14 mouse cellular contexts compared by ENCODE assay signal in genomic region chr7:36678510-36678909, GRCm38 (mm10). TPM values are rescaled to one million over a fixed set of nuclear protein-coding genes. Genes with fewer than 3 reads are reported as not detected.
A peak's percentile ranks its signal among the peaks of the same experiment; 100 is the strongest.
DNase-seq lines count a peak whose midpoint lies in the region; ATAC-seq lines count a peak whose summit lies in the region.
"Had no signal": no experiment of that assay in that cellular context is flagged by ENCODE, and none has a peak within 500 bp of the region (broad histone marks: within the 10 kb centered on the region; RNA-seq: fewer than 3 reads in every experiment).

No protein-coding gene starts in this region.

- no peak for ATAC-seq in forebrain, embryonic 15.5 days (replicated peaks)
- peak; percentile 23; the same call in 1 of the 2 replicates for ATAC-seq in neural tube, embryonic 11.5 days (ENCODE audit: insufficient read depth, low FRiP score, low TSS enrichment)
- ATAC-seq in hindbrain, embryonic 15.5 days (ENCODE audit: low FRiP score, low read depth): no peak
- no peak for ATAC-seq in monocyte, adult 5-6 weeks (replicated peaks; ENCODE audit: insufficient number of reproducible peaks, low FRiP score, low TSS enrichment, poor library complexity, severe bottlenecking)
- ATAC-seq: liver, embryonic 12.5 days; lung, postnatal 0 days had no signal

- WGBS in forebrain, embryonic 10.5 days: 2% methylated on average over 10 of the region's 10 CpGs
- 2% methylated on average over 10 of the region's 10 CpGs for WGBS in forebrain, embryonic 15.5 days
- WGBS in neural tube, embryonic 11.5 days: 4% methylated on average over 10 of the region's 10 CpGs
- WGBS in hindbrain, embryonic 15.5 days: 5% methylated on average over 10 of the region's 10 CpGs

- DNase-seq in forebrain, embryonic 10.5 days (ENCODE audit: extremely low spot score, low spot score): peak; percentile 25
- peak; percentile 40 for DNase-seq in neural tube, embryonic 11.5 days (ENCODE audit: low spot score)
- DNase-seq in neural tube, embryonic 10.5 days (ENCODE audit: extremely low spot score, low spot score): no peak
- no peak for DNase-seq in thymus, postnatal 10 days (ENCODE audit: low spot score in 2 of 2)
- no peak for DNase-seq in spleen, postnatal 10 days (ENCODE audit: low spot score in 2 of 2)
- DNase-seq: cerebellum, adult 9-11 months; heart, adult 11 months; heart, postnatal 14 days; kidney, adult 11 months had no signal

- H3K36me3 ChIP-seq in forebrain, embryonic 10.5 days (replicated peaks): no peaks in the 10 kb centered on the region
- no peaks in the 10 kb centered on the region for H3K36me3 ChIP-seq in forebrain, embryonic 15.5 days
- H3K36me3 ChIP-seq in neural tube, embryonic 11.5 days (ENCODE audit: control insufficient read depth, insufficient read depth, low read length): no peaks in the 10 kb centered on the region
- H3K36me3 ChIP-seq in hindbrain, embryonic 15.5 days: no peaks in the 10 kb centered on the region
- H3K36me3 ChIP-seq: liver, embryonic 12.5 days had no signal

- no peak overlapping the region for H3K4me2 ChIP-seq in forebrain, embryonic 15.5 days (replicated peaks)
- H3K4me2 ChIP-seq in neural tube, embryonic 11.5 days (ENCODE audit: low read depth): peak overlapping the region; percentile 24; the same call in 1 of the 2 replicates
- peak overlapping the region; percentile 64 for H3K4me2 ChIP-seq in hindbrain, embryonic 15.5 days
- H3K4me2 ChIP-seq: liver, embryonic 12.5 days had no signal

- no peaks in the 10 kb centered on the region for H3K9me3 ChIP-seq in forebrain, embryonic 10.5 days
- H3K9me3 ChIP-seq in forebrain, embryonic 15.5 days: no peaks in the 10 kb centered on the region
- no peaks in the 10 kb centered on the region for H3K9me3 ChIP-seq in neural tube, embryonic 11.5 days (ENCODE audit: control insufficient read depth, low read length)
- no peaks in the 10 kb centered on the region for H3K9me3 ChIP-seq in hindbrain, embryonic 15.5 days
- H3K9me3 ChIP-seq: liver, embryonic 12.5 days had no signal

- peaks cover 31% of the 10 kb centered on the region for H3K4me1 ChIP-seq in forebrain, embryonic 10.5 days
- H3K4me1 ChIP-seq in forebrain, embryonic 15.5 days: peaks cover 20% of the 10 kb centered on the region
- peaks cover 11% of the 10 kb centered on the region; the same call in 1 of the 2 replicates for H3K4me1 ChIP-seq in neural tube, embryonic 11.5 days (ENCODE audit: control insufficient read depth, insufficient read depth, low read length)
- H3K4me1 ChIP-seq in hindbrain, embryonic 15.5 days (replicated peaks): peaks cover 20% of the 10 kb centered on the region

- peaks cover 79% of the 10 kb centered on the region for H3K27me3 ChIP-seq in forebrain, embryonic 10.5 days (ENCODE audit: poor library complexity, severe bottlenecking)
- peaks cover 15% of the 10 kb centered on the region; the same call in 1 of the 2 replicates for H3K27me3 ChIP-seq in forebrain, embryonic 15.5 days
- 0 out of 2 replicates have a peak, but pooled peaks cover 3% of the 10 kb centered on the region for H3K27me3 ChIP-seq in neural tube, embryonic 11.5 days (ENCODE audit: control insufficient read depth, insufficient read depth, low read length)
- H3K27me3 ChIP-seq in hindbrain, embryonic 15.5 days: peaks cover 14% of the 10 kb centered on the region

- 0 out of 2 replicates have a peak overlapping the region, but pooled peaks have one; percentile 20 for H3K27ac ChIP-seq in forebrain, embryonic 10.5 days
- H3K27ac ChIP-seq in forebrain, embryonic 15.5 days (replicated peaks): no peak overlapping the region
- H3K27ac ChIP-seq in neural tube, embryonic 11.5 days (ENCODE audit: low read depth, low read length): no peak overlapping the region
- H3K27ac ChIP-seq in hindbrain, embryonic 15.5 days (replicated peaks): no peak overlapping the region
- H3K27ac ChIP-seq: liver, embryonic 12.5 days had no signal

- no peak overlapping the region for H3K9ac ChIP-seq in forebrain, embryonic 15.5 days (replicated peaks)
- no peak overlapping the region for H3K9ac ChIP-seq in neural tube, embryonic 11.5 days (ENCODE audit: low read length)
- no peak overlapping the region for H3K9ac ChIP-seq in hindbrain, embryonic 15.5 days
- H3K9ac ChIP-seq: liver, embryonic 12.5 days had no signal

- H3K4me3 ChIP-seq in forebrain, embryonic 10.5 days: peak overlapping the region; percentile 44
- no peak overlapping the region for H3K4me3 ChIP-seq in forebrain, embryonic 15.5 days
- no peak overlapping the region for H3K4me3 ChIP-seq in neural tube, embryonic 11.5 days (ENCODE audit: low read depth, low read length)
- no peak overlapping the region for H3K4me3 ChIP-seq in hindbrain, embryonic 15.5 days
- H3K4me3 ChIP-seq: liver, embryonic 12.5 days had no signal

RNA-seq across cellular contexts. Expression of gene Tshz3, which starts 19.4 kb away (rescaled TPM):
- 3.5 and 4.5 TPM in 2 replicates for polyA plus RNA-seq in forebrain, embryonic 10.5 days (2016; fragmentation: Nextera tagmentation; extraction: Ambion mirVana)
- polyA plus RNA-seq in forebrain, embryonic 15.5 days (2015; fragmentation: Nextera tagmentation; extraction: Ambion mirVana): 20.0 and 20.8 TPM in 2 replicates
- polyA plus RNA-seq in neural tube, embryonic 11.5 days (2014; fragmentation: Nextera tagmentation; extraction: Ambion mirVana): 15.2 and 16.3 TPM in 2 replicates
- polyA plus RNA-seq in hindbrain, embryonic 15.5 days (2015; fragmentation: Nextera tagmentation; extraction: Ambion mirVana): 27.4 and 35.8 TPM in 2 replicates
- total RNA-seq in monocyte, adult 5-6 weeks (2017): 1.3 to 12.4 TPM (median 2.1 TPM) in 3 replicates

Comparison
In these comparisons a context has a peak if more than half of its experiments do, and no peak if none do; other contexts are left out.
1. DNase-seq: peak in forebrain, embryonic 10.5 days (single experiment) and neural tube, embryonic 11.5 days (single experiment); none in neural tube, embryonic 10.5 days (single experiment), thymus, postnatal 10 days (0 of 2) and spleen, postnatal 10 days (0 of 2).